ENCODE assay signal across 9 mouse cellular contexts in genomic region chr2:112799995-112800353, GRCm38 (mm10).
DNase-seq lines count a peak whose midpoint lies in the region; ATAC-seq and TF ChIP-seq lines count a peak whose summit lies in the region.
"Had no signal": no experiment of that assay in that cellular context is flagged by ENCODE, and none has a peak within 500 bp of the region (broad histone marks: within the 10 kb centered on the region; RNA-seq: fewer than 3 reads in every experiment).

No protein-coding gene starts in this region.

- WGBS in embryonic facial prominence, embryonic 11.5 days: 17% methylated on average over 8 of the region's 8 CpGs
- 14% methylated on average over 8 of the region's 8 CpGs for WGBS in heart, embryonic 14.5 days
- 8% methylated on average over 8 of the region's 8 CpGs for WGBS in kidney, postnatal 0 days
- WGBS in olfactory bulb, adult 2 months: 2% methylated on average over 8 of the region's 8 CpGs

- DNase-seq in ES-E14 (ENCODE audit: low read depth, low spot score): peak; percentile 39
- peak; percentile 51 for DNase-seq in adrenal gland, postnatal 25 days
- peak; percentile 76 for DNase-seq in embryonic facial prominence, embryonic 11.5 days (ENCODE audit: low spot score)
- DNase-seq in kidney, postnatal 0 days (ENCODE audit: low spot score): peak; percentile 79
- DNase-seq in lung, adult 18-20 months: peak; percentile 24 to 38
- peak; percentile 16 for DNase-seq in yolk sac, embryonic 10.5 days (ENCODE audit: low spot score)

- H3K36me3 ChIP-seq in ES-E14 (ENCODE audit: control insufficient read depth, insufficient read depth, low read length, poor library complexity, severe bottlenecking): no peaks in the 10 kb centered on the region
- no peaks in the 10 kb centered on the region for H3K36me3 ChIP-seq in embryonic facial prominence, embryonic 11.5 days (replicated peaks; ENCODE audit: control insufficient read depth, insufficient read depth, low read depth, low read length)
- H3K36me3 ChIP-seq in heart, embryonic 14.5 days (ENCODE audit: control insufficient read depth, insufficient read depth, low read length): no peaks in the 10 kb centered on the region
- no peaks in the 10 kb centered on the region for H3K36me3 ChIP-seq in kidney, postnatal 0 days (ENCODE audit: insufficient read depth, low read length)

- H3K9ac ChIP-seq in ES-E14 (ENCODE audit: insufficient read depth, low read depth, low read length, poor library complexity, severe bottlenecking): no peak overlapping the region
- H3K9ac ChIP-seq in embryonic facial prominence, embryonic 11.5 days (replicated peaks; ENCODE audit: low read length): no peak overlapping the region
- H3K9ac ChIP-seq in heart, embryonic 14.5 days (ENCODE audit: low read length): no peak overlapping the region
- no peak overlapping the region for H3K9ac ChIP-seq in kidney, postnatal 0 days (ENCODE audit: low read depth, low read length)

- no peak overlapping the region for H3K27ac ChIP-seq in ES-E14 (ENCODE audit: insufficient read depth, low read depth, low read length, poor library complexity, severe bottlenecking)
- no peak overlapping the region for H3K27ac ChIP-seq in embryonic facial prominence, embryonic 11.5 days (replicated peaks; ENCODE audit: low read depth, low read length)
- H3K27ac ChIP-seq in heart, embryonic 14.5 days (replicated peaks in 1 of 2; ENCODE audit: control insufficient read depth in 1 of 2, insufficient read depth in 1 of 2, low read depth in 2 of 2, low read length in 2 of 2): no peak overlapping the region
- H3K27ac ChIP-seq in kidney, postnatal 0 days: no peak overlapping the region
- no peak overlapping the region for H3K27ac ChIP-seq in olfactory bulb, adult 2 months (ENCODE audit: insufficient read depth, low read depth, low read length)
- H3K27ac ChIP-seq: macrophage had no signal

- H3K27me3 ChIP-seq in embryonic facial prominence, embryonic 11.5 days (ENCODE audit: control insufficient read depth, insufficient read depth, low read length): no peaks in the 10 kb centered on the region
- no peaks in the 10 kb centered on the region for H3K27me3 ChIP-seq in heart, embryonic 14.5 days (ENCODE audit: control insufficient read depth, insufficient read depth, low read length)
- H3K27me3 ChIP-seq in kidney, postnatal 0 days (ENCODE audit: insufficient read depth, low read length): no peaks in the 10 kb centered on the region

- H3K4me1 ChIP-seq in ES-E14 (ENCODE audit: control insufficient read depth in 2 of 2, insufficient read depth in 2 of 2, low read length in 2 of 2, poor library complexity in 1 of 2): no peaks in the 10 kb centered on the region
- no peaks in the 10 kb centered on the region for H3K4me1 ChIP-seq in embryonic facial prominence, embryonic 11.5 days (ENCODE audit: control insufficient read depth, insufficient read depth, low read length)
- no peaks in the 10 kb centered on the region for H3K4me1 ChIP-seq in heart, embryonic 14.5 days (ENCODE audit: control insufficient read depth in 2 of 2, insufficient read depth in 2 of 2, low read length in 2 of 2)
- H3K4me1 ChIP-seq in kidney, postnatal 0 days (replicated peaks; ENCODE audit: insufficient read depth, low read length): no peaks in the 10 kb centered on the region
- peaks cover 2% of the 10 kb centered on the region; the same call in 1 of the 2 replicates for H3K4me1 ChIP-seq in olfactory bulb, adult 2 months (ENCODE audit: control insufficient read depth, insufficient read depth, low read length)

- no peak overlapping the region for H3K4me2 ChIP-seq in embryonic facial prominence, embryonic 11.5 days (ENCODE audit: low read depth, low read length)
- peak overlapping the region; percentile 21; the same call in 1 of the 2 replicates for H3K4me2 ChIP-seq in heart, embryonic 14.5 days (ENCODE audit: low read length)
- H3K4me2 ChIP-seq in kidney, postnatal 0 days (ENCODE audit: low read length): no peak overlapping the region; the same call in 1 of the 2 replicates

- no peaks in the 10 kb centered on the region for H3K9me3 ChIP-seq in ES-E14 (ENCODE audit: control insufficient read depth, insufficient read depth, low read depth, low read length)
- H3K9me3 ChIP-seq in embryonic facial prominence, embryonic 11.5 days (replicated peaks; ENCODE audit: control insufficient read depth, low read length): no peaks in the 10 kb centered on the region
- H3K9me3 ChIP-seq in heart, embryonic 14.5 days (ENCODE audit: control insufficient read depth, low read length): no peaks in the 10 kb centered on the region
- H3K9me3 ChIP-seq in kidney, postnatal 0 days (replicated peaks; ENCODE audit: low read length): no peaks in the 10 kb centered on the region

- TF ChIP-seq CTCF in kidney, postnatal 0 days (IDR thresholded peaks at IDR 0.05; ENCODE audit: low read depth): peak; percentile 96
- peak; percentile 56; the same call in 1 of the 2 replicates for TF ChIP-seq CTCF in olfactory bulb, adult 2 months (IDR thresholded peaks at IDR 0.05; ENCODE audit: insufficient read depth, low read depth, low read length)

- ATAC-seq in embryonic facial prominence, embryonic 11.5 days (replicated peaks; ENCODE audit: insufficient number of reproducible peaks, low FRiP score, low TSS enrichment, low read depth): peak; percentile 54; the same call in 1 of the 2 replicates
- ATAC-seq in heart, embryonic 14.5 days (ENCODE audit: insufficient number of reproducible peaks, insufficient read depth, low FRiP score, low read depth): no peak
- ATAC-seq in kidney, postnatal 0 days (replicated peaks; ENCODE audit: low FRiP score, low read depth): peak; percentile 43

- TF ChIP-seq POLR2A in olfactory bulb, adult 2 months (IDR thresholded peaks at IDR 0.05; ENCODE audit: insufficient read depth, low read depth, low read length): no peak

- no peak overlapping the region for H3K4me3 ChIP-seq in ES-E14 (ENCODE audit: insufficient read depth in 1 of 2, low read depth in 1 of 2, low read length in 2 of 2, poor library complexity in 1 of 2, severe bottlenecking in 1 of 2)
- H3K4me3 ChIP-seq in embryonic facial prominence, embryonic 11.5 days (ENCODE audit: low read depth, low read length): no peak overlapping the region
- no peak overlapping the region for H3K4me3 ChIP-seq in heart, embryonic 14.5 days (ENCODE audit: control insufficient read depth in 1 of 2, insufficient read depth in 1 of 2, low read depth in 1 of 2, low read length in 2 of 2)
- no peak overlapping the region for H3K4me3 ChIP-seq in kidney, postnatal 0 days (replicated peaks; ENCODE audit: low read depth, low read length)
- no peak overlapping the region for H3K4me3 ChIP-seq in olfactory bulb, adult 2 months (ENCODE audit: insufficient read depth, low read depth, low read length)

- in situ Hi-C loops in ES-E14 (cut with MboI; ENCODE audit: low sequenced_read_pairs in 2 of 2, unreplicated experiment in 2 of 2): loop anchor here in 1 of 2 experiments (10.0 to 25.0 kb wide), 2 partner anchors 425 to 637 kb away; no protein-coding TSS in a partner anchor

TF ChIP-seq in ES-E14, 5 proteins besides CTCF, POLR2A, EP300 and RAD21:
- TF ChIP-seq HCFC1 (IDR thresholded peaks at IDR 0.05; ENCODE audit: borderline replicate concordance, insufficient read depth, low read length) (no peak), ZC3H11A (IDR thresholded peaks at IDR 0.05; ENCODE audit: borderline replicate concordance, low read depth, low read length) (peak; percentile 99)

Comparison
In these comparisons a context has a peak if more than half of its experiments do, and no peak if none do; other contexts are left out.
1. DNase-seq: peak in every context shown above with its lines; median percentile 79 in kidney, postnatal 0 days; 76 in embryonic facial prominence, embryonic 11.5 days; 51 in adrenal gland, postnatal 25 days; 39 in ES-E14; 31 in lung, adult 18-20 months; 16 in yolk sac, embryonic 10.5 days.